Mouse (Mus musculus) embryonic facial prominence, embryonic 11.5 days (tissue): ENCODE measurements at regions not wholly inside any gene's neighbourhood (a gene's known extent, or its start where the extent isn't known, plus 50 kb on each side); places are given as distances from the start of the nearest gene placed in this dataset.

Experiments
- ATAC-seq: fragments of 200-750 bp; cut with Nextera tagmentation; replicated peaks from 2 replicates; pipeline ENCODE4 v1.8.0; 2017; ENCODE audit warnings: low read depth; ENCODE audit not compliant: insufficient number of reproducible peaks, low FRiP score, low TSS enrichment
- DNase-seq: peaks from one replicate; pipeline ENCODE4 v3.0.0-alpha.2; 2015; ENCODE audit warnings: low spot score
- H3K27ac ChIP-seq: fragments of 300-500 bp; sonication (generic); replicated peaks from 2 replicates; pipeline ENCODE4 v1.5.1; 2014; ENCODE audit warnings: mild to moderate bottlenecking, low read depth, low read length, control low read depth
- H3K27me3 ChIP-seq: fragments of 300-500 bp; sonication (generic); 2 replicates; pipeline ENCODE4 v1.6.1; 2014; ENCODE audit warnings: mild to moderate bottlenecking, low read length, moderate library complexity, mixed read lengths; ENCODE audit not compliant: control insufficient read depth, insufficient read depth
- H3K36me3 ChIP-seq: fragments of 300-500 bp; sonication (generic); replicated peaks from 2 replicates; pipeline ENCODE4 v1.6.1; 2014; ENCODE audit warnings: low read depth, mild to moderate bottlenecking, low read length, moderate library complexity, mixed read lengths; ENCODE audit not compliant: control insufficient read depth, insufficient read depth
- H3K4me1 ChIP-seq: fragments of 300-500 bp; sonication (generic); 2 replicates; pipeline ENCODE4 v1.6.1; 2014; ENCODE audit warnings: low read length, mixed read lengths; ENCODE audit not compliant: control insufficient read depth, insufficient read depth
- H3K4me2 ChIP-seq: fragments of 300-500 bp; sonication (generic); 2 replicates; pipeline ENCODE4 v1.6.1; 2014; ENCODE audit warnings: low read depth, mild to moderate bottlenecking, control low read depth, low read length, moderate library complexity
- H3K4me3 ChIP-seq: fragments of 300-500 bp; sonication (generic); 2 replicates; pipeline ENCODE4 v1.5.1; 2014; ENCODE audit warnings: low read depth, low read length, control low read depth
- H3K9ac ChIP-seq: fragments of 300-500 bp; sonication (generic); replicated peaks from 2 replicates; pipeline ENCODE4 v1.6.1; 2014; ENCODE audit warnings: mild to moderate bottlenecking, control low read depth, low read length
- H3K9me3 ChIP-seq: fragments of 300-500 bp; sonication (generic); replicated peaks from 2 replicates; pipeline ENCODE4 v1.6.1; 2016; ENCODE audit warnings: mild to moderate bottlenecking, low read length, inconsistent platforms, mixed read lengths; ENCODE audit not compliant: control insufficient read depth
- WGBS: fragments of 180-500 bp; shearing (Covaris S2); extraction: QIAGEN DNeasy Blood & Tissue Kit; methylation state at CpG from one replicate; pipeline ENCODE4 v1.1.7; 2014; 5-methylcytosine and 5-hydroxymethylcytosine counted together

GRCm38 (mm10) chr1:104652405-104652804 is 115.9 kb upstream of the Cdh20 start:
- 31% methylated on average over 1 of the region's 1 CpGs for WGBS
- no peak overlapping the region for H3K9ac ChIP-seq

More at GRCm38 (mm10) chr1:104652405-104652804, 115.9 kb upstream of the Cdh20 start:
- ATAC-seq (no peak), DNase-seq (no peak)
- Histone ChIP-seq H3K4me2 (no peak overlapping the region), H3K27me3 (no peaks in the 10 kb centered on the region), H3K27ac (no peak overlapping the region), H3K36me3 (no peaks in the 10 kb centered on the region), H3K9me3 (no peaks in the 10 kb centered on the region), H3K4me1 (no peaks in the 10 kb centered on the region), H3K4me3 (no peak overlapping the region)
